In the genomic region with DNA sequence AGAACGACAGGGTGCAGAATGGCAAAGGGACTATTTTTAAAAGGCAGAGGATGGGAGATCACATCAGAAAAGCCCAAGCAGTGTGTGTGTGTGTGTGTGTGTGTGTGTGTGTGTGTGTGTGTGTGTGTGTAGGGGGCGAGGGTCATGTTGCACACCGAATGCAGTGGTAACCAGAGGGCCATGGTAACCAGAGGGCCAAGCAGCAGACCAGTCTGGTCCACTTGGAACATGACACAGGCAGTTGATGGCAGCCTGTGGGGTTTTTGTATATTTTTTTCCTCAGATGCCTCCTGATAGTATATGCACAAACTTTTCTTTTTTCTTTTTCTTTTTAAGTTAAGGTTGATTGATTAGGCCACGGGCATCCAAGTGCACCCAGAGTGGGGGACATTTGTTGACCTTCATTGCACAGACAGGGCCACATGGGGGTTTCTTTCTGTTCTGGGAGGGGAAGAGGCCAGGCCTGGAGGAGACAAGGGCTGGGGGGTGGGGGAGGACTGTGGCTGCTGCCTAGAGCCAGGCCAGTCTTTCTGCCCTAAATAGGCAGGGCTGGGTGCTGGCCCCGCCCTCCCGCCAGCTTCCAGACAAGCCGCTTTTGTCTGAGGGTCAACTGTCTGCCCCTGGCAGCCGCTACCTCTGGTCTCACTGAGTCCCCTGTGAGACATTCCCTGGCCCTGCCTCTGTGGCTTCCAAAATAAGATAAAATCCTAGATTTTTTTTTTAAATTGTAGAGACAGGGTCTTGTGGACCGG, we compare ENCODE assay signal across 8 mouse cellular contexts. TPM values are rescaled to one million over a fixed set of nuclear protein-coding genes. Genes with fewer than 3 reads are reported as not detected.
DNase-seq lines count a peak whose midpoint lies in the region; ATAC-seq and TF ChIP-seq lines count a peak whose summit lies in the region.

No protein-coding gene starts in this region.

- H3K4me1 ChIP-seq in hindbrain, embryonic 10.5 days (replicated peaks) = peaks cover 73% of the 10 kb centered on the region
- peaks cover 13% of the 10 kb centered on the region for H3K4me1 ChIP-seq in hindbrain, embryonic 16.5 days (ENCODE audit: control insufficient read depth, insufficient read depth, low read depth, low read length)
- H3K4me1 ChIP-seq in heart, adult 2 months (ENCODE audit: control insufficient read depth, insufficient read depth, low read length) = peaks cover 3% of the 10 kb centered on the region
- H3K4me1 ChIP-seq in limb, embryonic 11.5 days (ENCODE audit: control insufficient read depth, insufficient read depth, low read length) = peaks cover 21% of the 10 kb centered on the region
- peaks cover 21% of the 10 kb centered on the region for H3K4me1 ChIP-seq in stomach, embryonic 15.5 days

- intact Hi-C loops in heart, adult 2 months (cut with DNase I) = no loop called here

- no peak for TF ChIP-seq CTCF in brain, embryonic 14.5 days (IDR thresholded peaks at IDR 0.05; ENCODE audit: borderline replicate concordance, extremely low read depth, insufficient read depth, insufficient read length)
- TF ChIP-seq CTCF in heart, adult 2 months (IDR thresholded peaks at IDR 0.05) = no peak

- whole genome bisulfite sequencing in hindbrain, embryonic 10.5 days = 12% methylated on average over 9 of the region's 9 CpGs
- 18% methylated on average over 7 of the region's 9 CpGs for WGBS in hindbrain, embryonic 16.5 days
- WGBS in heart, adult 2 months = 42% methylated on average over 9 of the region's 9 CpGs
- WGBS in limb, embryonic 11.5 days = 15% methylated on average over 9 of the region's 9 CpGs
- 37% methylated on average over 8 of the region's 9 CpGs for WGBS in stomach, embryonic 15.5 days

- H3K4me2 ChIP-seq in hindbrain, embryonic 16.5 days (ENCODE audit: low read length) = no peak overlapping the region
- H3K4me2 ChIP-seq in limb, embryonic 11.5 days (ENCODE audit: low read depth, severe bottlenecking) = peak overlapping the region; percentile 36; the same call in 1 of the 2 replicates
- H3K4me2 ChIP-seq in stomach, embryonic 15.5 days = 0 out of 2 replicates have a peak overlapping the region, but pooled peaks have one; percentile 9

- H3K9ac ChIP-seq in hindbrain, embryonic 16.5 days (ENCODE audit: low read depth, low read length) = no peak overlapping the region
- H3K9ac ChIP-seq in heart, adult 2 months (ENCODE audit: low read depth, low read length) = no peak overlapping the region
- peak overlapping the region; percentile 49 for H3K9ac ChIP-seq in limb, embryonic 11.5 days (ENCODE audit: low read length)
- no peak overlapping the region for H3K9ac ChIP-seq in stomach, embryonic 15.5 days

- no peaks in the 10 kb centered on the region for H3K79me2 ChIP-seq in heart, adult 2 months (replicated peaks; ENCODE audit: control insufficient read depth, insufficient read depth, low read length)

- peaks cover 33% of the 10 kb centered on the region for H3K27me3 ChIP-seq in hindbrain, embryonic 10.5 days (ENCODE audit: insufficient read depth, poor library complexity, severe bottlenecking)
- H3K27me3 ChIP-seq in hindbrain, embryonic 16.5 days (replicated peaks; ENCODE audit: control insufficient read depth, insufficient read depth, low read length) = peaks cover 18% of the 10 kb centered on the region
- no peaks in the 10 kb centered on the region for H3K27me3 ChIP-seq in heart, adult 2 months (ENCODE audit: control insufficient read depth, insufficient read depth, low read length)
- H3K27me3 ChIP-seq in limb, embryonic 11.5 days (ENCODE audit: control insufficient read depth, insufficient read depth, low read length) = no peaks in the 10 kb centered on the region
- H3K27me3 ChIP-seq in stomach, embryonic 15.5 days (replicated peaks) = peaks cover under 1% of the 10 kb centered on the region; the same call in 1 of the 2 replicates

- peak; percentile 93 for DNase-seq in hindbrain, embryonic 10.5 days (ENCODE audit: low spot score)
- DNase-seq in brain, embryonic 14.5 days (ENCODE audit: low read depth) = peak; percentile 87
- DNase-seq in heart, adult 2 months = peak; percentile 54 to 78
- peak; percentile 87 for DNase-seq in limb, embryonic 11.5 days (ENCODE audit: low spot score)
- DNase-seq in urinary bladder, postnatal 25 days (ENCODE audit: low spot score) = no peak

- no peak for ATAC-seq in hindbrain, embryonic 16.5 days
- ATAC-seq in limb, embryonic 11.5 days (ENCODE audit: insufficient number of reproducible peaks, low FRiP score, low TSS enrichment, low read depth) = peak; percentile 29; the same call in 1 of the 2 replicates
- peak; percentile 28; the same call in 1 of the 2 replicates for ATAC-seq in stomach, embryonic 15.5 days (ENCODE audit: insufficient read depth, low FRiP score, low read depth)
- no peak for ATAC-seq in megakaryocyte, adult 5-6 weeks (ENCODE audit: poor library complexity, severe bottlenecking)

- H3K9me3 ChIP-seq in hindbrain, embryonic 10.5 days = peaks cover 7% of the 10 kb centered on the region
- no peaks in the 10 kb centered on the region; the same call in 1 of the 2 replicates for H3K9me3 ChIP-seq in hindbrain, embryonic 16.5 days (ENCODE audit: control insufficient read depth, low read length)
- H3K9me3 ChIP-seq in limb, embryonic 11.5 days (ENCODE audit: control insufficient read depth, low read length) = peaks cover 3% of the 10 kb centered on the region
- H3K9me3 ChIP-seq in stomach, embryonic 15.5 days = no peaks in the 10 kb centered on the region

- peaks cover 57% of the 10 kb centered on the region for H3K36me3 ChIP-seq in hindbrain, embryonic 10.5 days
- H3K36me3 ChIP-seq in hindbrain, embryonic 16.5 days (ENCODE audit: control insufficient read depth, insufficient read depth, low read length) = peaks cover 5% of the 10 kb centered on the region
- no peaks in the 10 kb centered on the region for H3K36me3 ChIP-seq in heart, adult 2 months (ENCODE audit: control insufficient read depth, insufficient read depth, low read length)
- H3K36me3 ChIP-seq in limb, embryonic 11.5 days (ENCODE audit: control insufficient read depth, insufficient read depth, low read length) = peaks cover 25% of the 10 kb centered on the region
- H3K36me3 ChIP-seq in stomach, embryonic 15.5 days = peaks cover 12% of the 10 kb centered on the region

- peak overlapping the region; percentile 38 for H3K4me3 ChIP-seq in hindbrain, embryonic 10.5 days
- H3K4me3 ChIP-seq in hindbrain, embryonic 16.5 days (ENCODE audit: low read length) = no peak overlapping the region
- no peak overlapping the region for H3K4me3 ChIP-seq in heart, adult 2 months
- peak overlapping the region; percentile 12; the same call in 1 of the 2 replicates for H3K4me3 ChIP-seq in limb, embryonic 11.5 days (ENCODE audit: low read depth, low read length)
- no peak overlapping the region for H3K4me3 ChIP-seq in stomach, embryonic 15.5 days (replicated peaks)

- no peak for TF ChIP-seq EP300 in heart, adult 2 months (IDR thresholded peaks at IDR 0.05; ENCODE audit: insufficient read depth, low read depth, low read length)

- no peak for TF ChIP-seq POLR2A in brain, embryonic 14.5 days (IDR thresholded peaks at IDR 0.05; ENCODE audit: borderline replicate concordance, extremely low read depth, insufficient read depth, insufficient read length, poor library complexity, severe bottlenecking)
- no peak; the same call in 1 of the 2 replicates for TF ChIP-seq POLR2A in heart, adult 2 months (IDR thresholded peaks at IDR 0.05; ENCODE audit: insufficient read depth, low read depth, low read length)

- H3K27ac ChIP-seq in hindbrain, embryonic 10.5 days = peak overlapping the region; percentile 92
- no peak overlapping the region for H3K27ac ChIP-seq in hindbrain, embryonic 16.5 days (ENCODE audit: low read depth, low read length)
- H3K27ac ChIP-seq in heart, adult 2 months = peak overlapping the region; percentile 69
- H3K27ac ChIP-seq in limb, embryonic 11.5 days (replicated peaks; ENCODE audit: low read depth, low read length) = peak overlapping the region; percentile 96
- peak overlapping the region; percentile 67; the same call in 1 of the 2 replicates for H3K27ac ChIP-seq in stomach, embryonic 15.5 days

RNA-seq across cellular contexts. Expression of gene Dact3, which starts 4.9 kb away (rescaled TPM):
- polyA plus RNA-seq in hindbrain, embryonic 10.5 days (2016; fragmentation: Nextera tagmentation; extraction: Ambion mirVana) = 3.2 and 4.9 TPM in 2 replicates
- 2.9 and 3.5 TPM in 2 replicates for polyA plus RNA-seq in hindbrain, embryonic 16.5 days (2015; fragmentation: Nextera tagmentation; extraction: Ambion mirVana)
- 41.7 and 43.6 TPM in 2 replicates for polyA plus RNA-seq in brain, embryonic 14.5 days (2012; rRNA removed)
- total RNA-seq in heart, adult 2 months (2021) = 10 to 100 TPM in 1 of 2 experiments, 1 to 10 TPM in 1; 8.6 to 12.1 TPM
- 19.6 and 20.0 TPM in 2 replicates for polyA plus RNA-seq in heart, adult 2 months (2012; rRNA removed)
- 14.6 and 15.7 TPM in 2 replicates for polyA plus RNA-seq in limb, embryonic 11.5 days (2014; fragmentation: Nextera tagmentation; extraction: Ambion mirVana)
- polyA plus RNA-seq in stomach, embryonic 15.5 days (2015; fragmentation: Nextera tagmentation; extraction: Ambion mirVana) = 3.9 and 4.6 TPM in 2 replicates
- total RNA-seq in megakaryocyte, adult 5-6 weeks (2015) = 0.09 and 0.23 TPM in 2 replicates
- total RNA-seq in megakaryocyte, adult 5-6 weeks (2017) = 0.15 and 0.16 TPM in 2 replicates

RNA-seq across cellular contexts. Expression of gene Gng8, which starts 11.6 kb away (rescaled TPM):
- 7.1 and 9.0 TPM in 2 replicates for polyA plus RNA-seq in hindbrain, embryonic 10.5 days (2016; fragmentation: Nextera tagmentation; extraction: Ambion mirVana)
- 1.5 and 1.6 TPM in 2 replicates for polyA plus RNA-seq in hindbrain, embryonic 16.5 days (2015; fragmentation: Nextera tagmentation; extraction: Ambion mirVana)
- polyA plus RNA-seq in brain, embryonic 14.5 days (2012; rRNA removed) = 11.5 and 15.5 TPM in 2 replicates
- 1 to 10 TPM in 1 of 2 experiments, under 1 TPM in 1; 0.47 to 1.6 TPM for total RNA-seq in heart, adult 2 months (2021)
- polyA plus RNA-seq in heart, adult 2 months (2012; rRNA removed) = 7.4 and 13.1 TPM in 2 replicates
- 13.9 and 15.9 TPM in 2 replicates for polyA plus RNA-seq in limb, embryonic 11.5 days (2014; fragmentation: Nextera tagmentation; extraction: Ambion mirVana)
- polyA plus RNA-seq in stomach, embryonic 15.5 days (2015; fragmentation: Nextera tagmentation; extraction: Ambion mirVana) = 8.9 and 9.8 TPM in 2 replicates
- total RNA-seq in megakaryocyte, adult 5-6 weeks (2015) = not detected in 2 replicates
- 0.48 TPM in 1 of 2 replicates, not detected in the other for total RNA-seq in megakaryocyte, adult 5-6 weeks (2017)

RNA-seq across cellular contexts. Expression of gene Ptgir, which starts 26.3 kb away (rescaled TPM):
- polyA plus RNA-seq in hindbrain, embryonic 10.5 days (2016; fragmentation: Nextera tagmentation; extraction: Ambion mirVana) = 0.77 and 1.5 TPM in 2 replicates
- polyA plus RNA-seq in hindbrain, embryonic 16.5 days (2015; fragmentation: Nextera tagmentation; extraction: Ambion mirVana) = 0.14 and 0.26 TPM in 2 replicates
- polyA plus RNA-seq in brain, embryonic 14.5 days (2012; rRNA removed) = 0.47 and 0.75 TPM in 2 replicates
- 1 to 10 TPM; 1.9 to 2.9 TPM for total RNA-seq in heart, adult 2 months (2021)
- 5.2 and 7.4 TPM in 2 replicates for polyA plus RNA-seq in heart, adult 2 months (2012; rRNA removed)
- 0.24 and 0.44 TPM in 2 replicates for polyA plus RNA-seq in limb, embryonic 11.5 days (2014; fragmentation: Nextera tagmentation; extraction: Ambion mirVana)
- 2.4 and 2.5 TPM in 2 replicates for polyA plus RNA-seq in stomach, embryonic 15.5 days (2015; fragmentation: Nextera tagmentation; extraction: Ambion mirVana)
- total RNA-seq in megakaryocyte, adult 5-6 weeks (2015) = 16.0 and 18.1 TPM in 2 replicates
- 14.5 and 16.6 TPM in 2 replicates for total RNA-seq in megakaryocyte, adult 5-6 weeks (2017)

RNA-seq across cellular contexts. Expression of gene Prkd2, which starts 37.3 kb away (rescaled TPM):
- 11.2 and 12.6 TPM in 2 replicates for polyA plus RNA-seq in hindbrain, embryonic 10.5 days (2016; fragmentation: Nextera tagmentation; extraction: Ambion mirVana)
- 5.2 and 6.5 TPM in 2 replicates for polyA plus RNA-seq in hindbrain, embryonic 16.5 days (2015; fragmentation: Nextera tagmentation; extraction: Ambion mirVana)
- polyA plus RNA-seq in brain, embryonic 14.5 days (2012; rRNA removed) = 13.9 and 14.0 TPM in 2 replicates
- 10 to 100 TPM; 15.3 to 19.9 TPM for total RNA-seq in heart, adult 2 months (2021)
- 24.5 and 26.2 TPM in 2 replicates for polyA plus RNA-seq in heart, adult 2 months (2012; rRNA removed)
- 16.6 and 16.8 TPM in 2 replicates for polyA plus RNA-seq in limb, embryonic 11.5 days (2014; fragmentation: Nextera tagmentation; extraction: Ambion mirVana)
- polyA plus RNA-seq in stomach, embryonic 15.5 days (2015; fragmentation: Nextera tagmentation; extraction: Ambion mirVana) = 11.6 and 12.2 TPM in 2 replicates
- total RNA-seq in megakaryocyte, adult 5-6 weeks (2015) = 8.8 and 14.0 TPM in 2 replicates
- 9.4 and 10.1 TPM in 2 replicates for total RNA-seq in megakaryocyte, adult 5-6 weeks (2017)

RNA-seq across cellular contexts. Expression of gene Calm3, which starts 43.9 kb away (rescaled TPM):
- 170 and 245 TPM in 2 replicates for polyA plus RNA-seq in hindbrain, embryonic 10.5 days (2016; fragmentation: Nextera tagmentation; extraction: Ambion mirVana)
- polyA plus RNA-seq in hindbrain, embryonic 16.5 days (2015; fragmentation: Nextera tagmentation; extraction: Ambion mirVana) = 419 and 442 TPM in 2 replicates
- polyA plus RNA-seq in brain, embryonic 14.5 days (2012; rRNA removed) = 580 and 837 TPM in 2 replicates
- total RNA-seq in heart, adult 2 months (2021) = 100 to 1,000 TPM; 168 to 175 TPM
- polyA plus RNA-seq in heart, adult 2 months (2012; rRNA removed) = 163 and 206 TPM in 2 replicates
- polyA plus RNA-seq in limb, embryonic 11.5 days (2014; fragmentation: Nextera tagmentation; extraction: Ambion mirVana) = 176 and 201 TPM in 2 replicates
- polyA plus RNA-seq in stomach, embryonic 15.5 days (2015; fragmentation: Nextera tagmentation; extraction: Ambion mirVana) = 101 and 113 TPM in 2 replicates
- 113 and 140 TPM in 2 replicates for total RNA-seq in megakaryocyte, adult 5-6 weeks (2015)
- 322 and 392 TPM in 2 replicates for total RNA-seq in megakaryocyte, adult 5-6 weeks (2017)

Comparison
In these comparisons a context has a peak if more than half of its experiments do, and no peak if none do; other contexts are left out.
1. H3K4me3 ChIP-seq: peak in hindbrain, embryonic 10.5 days (single experiment) and limb, embryonic 11.5 days (single experiment); none in hindbrain, embryonic 16.5 days (single experiment), heart, adult 2 months (single experiment) and stomach, embryonic 15.5 days (single experiment).
2. ATAC-seq: peak in limb, embryonic 11.5 days (single experiment) and stomach, embryonic 15.5 days (single experiment); none in hindbrain, embryonic 16.5 days (single experiment) and megakaryocyte, adult 5-6 weeks (single experiment).